Mouse (Mus musculus) neural tube, embryonic 12.5 days (tissue): ENCODE measurements around the gene Gm45140. TPM values are rescaled to one million over a fixed set of nuclear protein-coding genes. Genes with fewer than 3 reads are reported as not detected.

ENCODE experiments used
- ATAC-seq: fragments of 200-750 bp; cut with Nextera tagmentation; 2 replicates; pipeline ENCODE4 v1.8.0; 2017; ENCODE audit warnings: low read depth, mild to moderate bottlenecking, moderate TSS enrichment, moderate library complexity; ENCODE audit not compliant: low FRiP score
- H3K27ac ChIP-seq: fragments of 300-500 bp; sonication (generic); 2 replicates; pipeline ENCODE4 v1.5.1; 2016
- H3K27me3 ChIP-seq: fragments of 300-500 bp; sonication (generic); replicated peaks from 2 replicates; pipeline ENCODE4 v1.6.1; 2016; ENCODE audit warnings: mild to moderate bottlenecking
- H3K36me3 ChIP-seq: fragments of 300-500 bp; sonication (generic); 2 replicates; pipeline ENCODE4 v1.6.1; 2016; ENCODE audit warnings: mild to moderate bottlenecking
- H3K4me1 ChIP-seq: fragments of 300-500 bp; sonication (generic); 2 replicates; pipeline ENCODE4 v1.6.1; 2016
- H3K4me2 ChIP-seq: fragments of 300-500 bp; sonication (generic); replicated peaks from 2 replicates; pipeline ENCODE4 v1.6.1; 2016; ENCODE audit warnings: mild to moderate bottlenecking
- H3K4me3 ChIP-seq: fragments of 300-500 bp; sonication (generic); 2 replicates; pipeline ENCODE4 v1.5.1; 2016
- H3K9ac ChIP-seq: fragments of 300-500 bp; sonication (generic); 2 replicates; pipeline ENCODE4 v1.6.1; 2016; ENCODE audit warnings: mild to moderate bottlenecking
- H3K9me3 ChIP-seq: fragments of 300-500 bp; sonication (generic); 2 replicates; pipeline ENCODE4 v1.6.1; 2016; ENCODE audit warnings: mild to moderate bottlenecking
- WGBS: fragments of 180-500 bp; shearing (Covaris S2); methylation state at CpG from one replicate; pipeline ENCODE4 v1.1.7; 2016; 5-methylcytosine and 5-hydroxymethylcytosine counted together
- polyA plus RNA-seq: library from polyadenylated mRNA; unstranded; fragments of >200 nt; fragmentation: Nextera tagmentation; extraction: Ambion mirVana; gene quantifications from 2 replicates; pipeline ENCODE4 v1.2.1, GENCODE M21; 2016

The Gm45140 gene
- polyA plus RNA-seq, 1 experiment from 2014 or later, result 6.2 TPM

DNA sequence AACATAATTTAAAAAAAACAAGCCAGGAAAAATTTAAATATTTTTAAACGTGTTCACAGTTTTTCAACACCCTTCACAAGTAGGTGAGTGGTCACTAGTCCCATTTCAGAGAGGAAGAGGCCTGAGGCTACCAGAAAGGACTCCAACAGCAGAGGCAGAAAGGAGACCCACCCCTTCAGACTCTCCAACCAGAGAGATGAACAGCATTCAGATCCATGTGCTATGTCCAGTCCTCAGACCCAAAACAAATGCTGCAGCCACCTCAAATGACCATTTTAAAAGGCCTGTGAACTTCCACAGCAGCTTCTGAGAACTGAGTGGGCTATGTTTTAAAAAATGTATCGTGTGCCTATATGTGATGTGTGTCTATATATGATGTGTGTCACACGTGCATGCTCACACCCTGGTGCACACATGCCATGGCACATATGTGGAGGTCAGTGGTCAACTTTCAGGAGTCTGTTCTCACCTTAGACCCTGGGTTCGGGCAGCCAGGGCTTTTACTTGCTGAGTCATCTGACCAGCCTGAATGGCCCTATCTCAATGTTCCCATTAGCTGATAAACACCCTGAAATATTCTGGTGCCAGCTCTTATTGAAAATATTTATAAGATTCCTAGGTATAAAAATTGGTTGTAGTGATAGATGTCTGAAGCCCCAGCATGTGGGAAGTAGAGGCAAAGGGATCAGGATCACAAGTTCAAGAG lies 27.7 kb downstream of the Gm45140 start:
- Histone ChIP-seq H3K27ac (no peak overlapping the region), H3K9me3 (no peaks in the 10 kb centered on the region), H3K27me3 (no peaks in the 10 kb centered on the region), H3K36me3 (no peaks in the 10 kb centered on the region), H3K4me2 (no peak overlapping the region), H3K9ac (no peak overlapping the region), H3K4me3 (no peak overlapping the region), H3K4me1 (peaks cover 11% of the 10 kb centered on the region)
- WGBS, result 84% methylated on average over 4 of the region's 4 CpGs
- ATAC-seq, result no peak

DNA sequence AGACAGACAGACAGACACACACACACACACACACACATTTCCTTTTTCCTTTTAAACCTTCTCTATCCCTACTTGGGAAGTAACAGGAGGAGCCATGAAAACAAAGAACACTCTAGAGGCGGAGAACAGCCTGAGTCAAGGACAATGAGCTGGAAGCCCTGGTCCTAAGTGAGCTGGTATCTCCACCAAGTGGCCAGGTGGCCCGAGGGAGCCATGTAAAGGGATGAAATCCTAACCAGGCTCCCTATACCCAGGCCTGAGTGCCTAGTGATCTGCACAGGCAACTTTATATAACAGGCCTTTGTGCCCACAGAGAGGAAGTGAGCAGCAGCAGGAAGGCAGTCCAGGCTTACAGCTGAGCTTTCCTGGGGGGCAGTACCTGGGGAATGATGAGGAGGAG lies 28.7 kb downstream of the Gm45140 start:
- H3K9me3 ChIP-seq, result no peaks in the 10 kb centered on the region
- H3K27ac ChIP-seq, result no peak overlapping the region
- no peak overlapping the region for H3K9ac ChIP-seq
- ATAC-seq, result no peak
- no peaks in the 10 kb centered on the region for H3K27me3 ChIP-seq
- no peak overlapping the region for H3K4me2 ChIP-seq
- H3K4me1 ChIP-seq, result peaks cover 6% of the 10 kb centered on the region
- 60% methylated on average over 2 of the region's 2 CpGs for WGBS
- no peak overlapping the region for H3K4me3 ChIP-seq
- no peaks in the 10 kb centered on the region for H3K36me3 ChIP-seq

DNA sequence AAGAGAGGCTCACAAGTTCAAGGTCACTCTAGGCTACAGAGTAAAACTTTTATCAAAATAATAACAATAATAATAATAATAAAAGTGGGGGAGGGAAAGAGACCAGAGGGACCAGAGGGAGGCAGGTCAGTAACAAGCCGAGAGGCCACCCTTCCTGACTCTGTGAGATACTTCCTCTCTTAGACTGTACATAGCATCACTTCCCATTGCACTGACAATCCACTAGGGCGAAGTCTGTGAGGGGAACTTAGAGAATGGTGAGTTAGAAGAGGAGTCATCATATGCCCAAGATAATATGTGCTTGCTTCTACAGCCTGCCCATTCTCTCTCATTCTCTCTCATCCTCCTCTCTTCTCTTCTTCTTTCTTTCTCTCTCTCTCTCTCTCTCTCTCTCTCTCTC lies 29.6 kb downstream of the Gm45140 start:
- peaks cover 5% of the 10 kb centered on the region for H3K4me1 ChIP-seq
- H3K4me2 ChIP-seq, result no peak overlapping the region
- H3K9ac ChIP-seq, result no peak overlapping the region
- H3K27me3 ChIP-seq, result no peaks in the 10 kb centered on the region
- no peak overlapping the region for H3K4me3 ChIP-seq
- WGBS, result 78% methylated on average over 2 of the region's 2 CpGs
- ATAC-seq, result no peak
- no peaks in the 10 kb centered on the region for H3K36me3 ChIP-seq
- no peak overlapping the region for H3K27ac ChIP-seq
- no peaks in the 10 kb centered on the region for H3K9me3 ChIP-seq

DNA sequence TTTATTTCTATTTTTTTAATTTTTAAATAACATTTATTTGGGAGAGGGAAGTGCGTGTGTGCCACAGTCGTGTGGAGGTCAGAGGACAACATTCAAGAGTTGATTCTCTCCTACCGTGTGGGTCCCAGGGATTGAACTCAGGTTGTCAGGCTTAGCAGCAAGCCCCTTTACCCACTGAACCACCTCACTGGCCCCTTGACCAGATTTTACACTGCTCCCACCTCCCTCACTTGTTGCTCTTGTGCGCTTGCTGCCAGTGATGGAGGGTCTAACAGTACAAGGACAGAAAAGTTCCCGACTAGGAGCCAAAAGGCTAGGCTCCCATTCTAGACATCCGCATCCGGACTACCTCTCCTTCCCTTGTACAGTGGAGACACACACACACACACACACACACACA lies 30.1 kb downstream of the Gm45140 start:
- no peak for ATAC-seq
- Histone ChIP-seq H3K9me3 (no peaks in the 10 kb centered on the region), H3K4me2 (no peak overlapping the region), H3K27ac (no peak overlapping the region), H3K4me1 (no peaks in the 10 kb centered on the region; the same call in 1 of the 2 replicates), H3K9ac (no peak overlapping the region), H3K27me3 (no peaks in the 10 kb centered on the region), H3K36me3 (no peaks in the 10 kb centered on the region), H3K4me3 (no peak overlapping the region)
- 91% methylated on average over 7 of the region's 7 CpGs for WGBS

DNA sequence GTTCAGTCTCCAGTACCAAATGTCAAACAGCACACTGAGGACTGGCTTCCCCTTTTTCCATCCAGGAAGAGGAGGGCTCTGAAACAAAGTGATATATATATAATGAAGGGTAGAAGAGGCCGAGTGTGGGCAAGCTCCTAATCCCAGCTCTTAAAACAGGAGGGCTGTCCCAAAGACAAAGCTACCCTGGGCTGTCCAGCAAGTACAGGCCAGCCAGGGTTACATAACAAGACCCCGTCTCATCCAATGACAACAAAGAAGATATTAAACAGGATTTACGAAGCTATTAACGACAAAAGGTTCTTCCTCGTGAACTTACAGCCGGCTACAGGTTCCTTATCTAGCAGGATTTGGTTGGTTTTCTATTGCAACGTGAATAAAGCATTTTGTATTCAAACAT lies 30.7 kb downstream of the Gm45140 start:
- no peak for ATAC-seq
- no peak overlapping the region for H3K27ac ChIP-seq
- H3K36me3 ChIP-seq, result no peaks in the 10 kb centered on the region
- no peak overlapping the region for H3K9ac ChIP-seq
- WGBS, result 82% methylated on average over 7 of the region's 7 CpGs
- H3K4me1 ChIP-seq, result no peaks in the 10 kb centered on the region
- H3K4me2 ChIP-seq, result no peak overlapping the region
- H3K4me3 ChIP-seq, result no peak overlapping the region
- no peaks in the 10 kb centered on the region for H3K9me3 ChIP-seq
- H3K27me3 ChIP-seq, result no peaks in the 10 kb centered on the region

DNA sequence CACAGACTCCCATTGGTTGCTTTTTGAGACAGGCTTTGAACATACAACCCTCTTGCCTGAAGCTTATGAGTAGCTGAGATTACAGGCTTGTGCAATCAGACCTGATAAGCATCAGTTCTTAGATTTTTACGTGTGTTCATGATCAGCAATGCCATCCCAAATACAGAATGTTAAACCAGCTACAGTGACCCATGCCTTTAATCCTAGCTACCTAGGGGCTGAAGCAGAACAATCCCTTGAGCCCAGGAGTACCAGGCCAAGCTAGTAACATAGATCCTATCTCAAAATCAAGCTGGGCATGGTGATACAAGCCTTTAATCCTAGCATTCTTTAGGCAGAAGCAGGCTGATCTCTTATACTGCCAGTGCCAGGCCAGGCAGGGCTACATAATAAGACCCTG lies 31.6 kb downstream of the Gm45140 start:
- H3K4me1 ChIP-seq, result no peaks in the 10 kb centered on the region
- no peak for ATAC-seq
- H3K9me3 ChIP-seq, result no peaks in the 10 kb centered on the region
- H3K4me3 ChIP-seq, result no peak overlapping the region
- no peak overlapping the region for H3K27ac ChIP-seq
- no peaks in the 10 kb centered on the region for H3K36me3 ChIP-seq
- no peak overlapping the region for H3K9ac ChIP-seq
- no peak overlapping the region for H3K4me2 ChIP-seq
- WGBS, result 92% methylated on average over 1 of the region's 1 CpGs
- no peaks in the 10 kb centered on the region for H3K27me3 ChIP-seq

DNA sequence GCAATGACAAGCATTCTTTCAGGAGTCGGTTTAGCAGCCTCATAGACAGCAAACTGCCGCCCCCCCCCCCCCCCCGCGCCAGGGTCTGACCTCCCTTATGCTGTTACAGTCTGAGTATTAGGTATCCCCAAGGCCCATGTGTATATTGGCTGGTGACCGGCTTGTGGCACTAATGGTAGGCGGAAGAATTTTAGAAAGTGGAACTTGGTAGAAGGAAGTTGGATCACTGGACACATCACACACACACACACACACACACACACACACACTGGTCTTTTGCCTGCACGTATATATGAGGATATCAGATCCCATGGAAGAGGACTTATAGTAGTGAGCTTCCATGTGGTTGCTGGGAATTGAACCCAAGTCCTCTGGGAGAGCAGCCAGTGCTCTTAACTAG lies 33.1 kb downstream of the Gm45140 start:
- Histone ChIP-seq H3K9ac (no peak overlapping the region), H3K4me2 (no peak overlapping the region), H3K9me3 (no peaks in the 10 kb centered on the region), H3K4me3 (no peak overlapping the region), H3K4me1 (no peaks in the 10 kb centered on the region), H3K36me3 (no peaks in the 10 kb centered on the region), H3K27ac (no peak overlapping the region), H3K27me3 (no peaks in the 10 kb centered on the region)
- 88% methylated on average over 7 of the region's 7 CpGs for WGBS
- ATAC-seq, result no peak

DNA sequence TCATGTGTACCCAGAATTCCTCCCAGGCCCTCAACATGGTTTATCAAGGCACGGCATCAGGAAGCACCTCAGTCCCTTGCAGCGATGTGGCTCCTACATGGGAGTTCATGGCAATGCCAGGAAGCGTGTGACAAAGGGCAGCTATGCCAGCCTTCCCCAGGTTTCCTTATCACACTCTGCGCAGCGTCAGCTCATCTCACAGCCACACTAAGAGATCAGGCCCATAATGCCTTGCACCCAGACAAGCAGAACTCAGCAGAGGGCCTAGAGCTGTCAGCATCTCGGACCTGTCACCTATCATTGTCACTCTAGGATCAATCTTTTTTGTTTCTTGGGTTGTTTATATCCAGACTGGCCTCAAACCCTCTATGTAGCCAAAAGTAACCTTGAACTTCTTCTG lies 36.0 kb downstream of the Gm45140 start:
- H3K4me3 ChIP-seq, result no peak overlapping the region
- H3K27ac ChIP-seq, result no peak overlapping the region
- WGBS, result 95% methylated on average over 6 of the region's 6 CpGs
- no peak for ATAC-seq
- H3K36me3 ChIP-seq, result no peaks in the 10 kb centered on the region
- no peak overlapping the region for H3K4me2 ChIP-seq
- no peaks in the 10 kb centered on the region for H3K9me3 ChIP-seq
- H3K9ac ChIP-seq, result no peak overlapping the region
- no peaks in the 10 kb centered on the region for H3K4me1 ChIP-seq
- H3K27me3 ChIP-seq, result no peaks in the 10 kb centered on the region

DNA sequence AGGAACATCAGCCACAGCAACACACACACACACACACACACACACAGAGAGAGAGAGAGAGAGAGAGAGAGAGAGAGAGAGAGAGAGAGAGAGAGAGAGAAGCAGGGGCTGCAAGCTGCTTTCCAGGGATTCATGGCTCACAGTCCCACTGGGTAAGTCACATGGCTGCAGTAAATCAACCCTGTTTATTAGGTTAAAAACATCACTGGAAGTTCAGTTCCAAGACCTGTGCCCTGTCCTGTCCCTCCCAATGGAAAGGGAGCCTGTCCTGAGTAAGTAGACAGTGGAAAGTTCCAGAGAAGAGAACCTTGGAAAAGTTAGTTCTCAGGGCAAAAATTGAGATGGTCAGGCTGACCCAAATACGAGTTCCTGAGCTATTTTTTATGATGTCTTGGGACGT lies 38.3 kb downstream of the Gm45140 start:
- WGBS, result 38% methylated on average over 2 of the region's 2 CpGs
- Histone ChIP-seq H3K9me3 (no peaks in the 10 kb centered on the region), H3K27ac (no peak overlapping the region), H3K4me1 (no peaks in the 10 kb centered on the region), H3K36me3 (peaks cover 5% of the 10 kb centered on the region; the same call in 1 of the 2 replicates), H3K9ac (no peak overlapping the region), H3K4me3 (no peak overlapping the region), H3K27me3 (no peaks in the 10 kb centered on the region), H3K4me2 (no peak overlapping the region)
- ATAC-seq, result no peak

DNA sequence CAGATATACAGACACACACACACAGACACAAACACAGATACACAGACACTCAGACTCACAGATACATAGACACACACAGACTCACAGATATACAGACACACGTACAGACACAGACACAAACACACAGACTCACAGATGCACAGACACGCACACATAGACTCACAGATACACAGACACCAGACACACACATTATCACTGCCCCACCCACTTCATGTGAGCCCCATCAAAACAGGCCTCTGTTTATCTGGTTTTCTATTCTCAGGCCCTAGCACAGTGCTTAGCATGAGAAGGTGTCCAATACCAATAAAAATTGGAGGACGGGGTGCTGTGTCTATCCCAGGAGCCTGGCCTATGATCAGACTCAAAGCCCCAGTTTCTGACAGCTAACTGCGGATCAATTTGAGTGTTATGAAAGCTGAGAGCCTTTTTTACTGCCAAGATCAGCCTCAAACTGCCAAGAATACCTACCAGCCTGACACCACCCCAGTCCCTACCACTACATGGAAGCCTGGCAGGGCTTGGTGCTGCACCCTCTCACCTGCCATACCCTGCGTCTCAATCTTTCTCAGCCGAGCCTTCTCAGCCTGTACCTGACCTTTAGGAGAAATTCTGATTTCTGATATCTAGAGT lies 39.2 kb downstream of the Gm45140 start:
- WGBS, result 91% methylated on average over 6 of the region's 6 CpGs

DNA sequence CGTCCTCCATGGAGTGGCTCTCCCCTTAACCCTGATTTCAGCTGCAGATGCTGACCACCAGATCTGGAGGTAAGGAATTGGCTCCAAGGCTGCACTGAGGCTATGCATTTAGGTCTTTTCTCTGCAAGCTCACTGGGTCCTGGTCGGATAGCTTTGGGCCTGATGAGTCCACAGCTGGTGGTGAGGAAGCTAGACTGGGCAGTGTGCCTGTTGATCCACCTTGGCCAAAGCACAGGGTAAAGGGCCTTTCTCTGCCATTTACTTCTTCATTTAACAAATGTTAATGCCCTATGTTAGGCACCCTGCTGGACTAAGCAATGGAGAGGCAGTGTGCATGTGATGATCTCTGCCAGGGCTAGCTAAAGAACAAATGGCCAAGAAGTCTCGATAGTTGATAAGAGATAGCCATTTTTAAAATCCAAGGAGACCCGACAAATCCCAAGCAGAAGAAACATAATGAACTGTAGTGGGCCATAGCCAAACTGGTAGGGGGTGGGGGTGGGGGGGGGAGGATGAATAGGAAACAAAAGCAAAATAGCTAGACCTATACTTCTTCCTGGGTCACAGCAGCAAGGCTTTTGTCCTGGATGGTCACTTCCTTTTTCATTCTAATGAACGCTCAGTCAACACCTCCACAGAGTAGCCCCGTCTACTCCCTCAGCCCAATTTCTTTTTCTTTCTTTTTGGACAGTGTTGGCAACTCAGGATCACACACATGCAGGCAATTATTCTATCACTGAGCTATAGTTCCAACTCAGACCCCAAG lies 40.0 kb downstream of the Gm45140 start:
- Histone ChIP-seq H3K4me2 (no peak overlapping the region), H3K27ac (no peak overlapping the region), H3K4me3 (no peak overlapping the region), H3K27me3 (no peaks in the 10 kb centered on the region), H3K4me1 (no peaks in the 10 kb centered on the region), H3K9ac (no peak overlapping the region), H3K36me3 (peaks cover 16% of the 10 kb centered on the region), H3K9me3 (no peaks in the 10 kb centered on the region)
- ATAC-seq, result no peak
- WGBS, result 50% methylated on average over 6 of the region's 6 CpGs

More for the DNA sequence above, 39.2 kb downstream of the Gm45140 start:
- ATAC-seq, result no peak
- H3K36me3 ChIP-seq, result peaks cover 12% of the 10 kb centered on the region
- no peak overlapping the region for H3K4me2 ChIP-seq
- no peaks in the 10 kb centered on the region for H3K27me3 ChIP-seq
- no peak overlapping the region for H3K27ac ChIP-seq
- no peak overlapping the region for H3K9ac ChIP-seq
- H3K4me3 ChIP-seq, result no peak overlapping the region
- no peaks in the 10 kb centered on the region for H3K4me1 ChIP-seq
- no peaks in the 10 kb centered on the region for H3K9me3 ChIP-seq

DNA sequence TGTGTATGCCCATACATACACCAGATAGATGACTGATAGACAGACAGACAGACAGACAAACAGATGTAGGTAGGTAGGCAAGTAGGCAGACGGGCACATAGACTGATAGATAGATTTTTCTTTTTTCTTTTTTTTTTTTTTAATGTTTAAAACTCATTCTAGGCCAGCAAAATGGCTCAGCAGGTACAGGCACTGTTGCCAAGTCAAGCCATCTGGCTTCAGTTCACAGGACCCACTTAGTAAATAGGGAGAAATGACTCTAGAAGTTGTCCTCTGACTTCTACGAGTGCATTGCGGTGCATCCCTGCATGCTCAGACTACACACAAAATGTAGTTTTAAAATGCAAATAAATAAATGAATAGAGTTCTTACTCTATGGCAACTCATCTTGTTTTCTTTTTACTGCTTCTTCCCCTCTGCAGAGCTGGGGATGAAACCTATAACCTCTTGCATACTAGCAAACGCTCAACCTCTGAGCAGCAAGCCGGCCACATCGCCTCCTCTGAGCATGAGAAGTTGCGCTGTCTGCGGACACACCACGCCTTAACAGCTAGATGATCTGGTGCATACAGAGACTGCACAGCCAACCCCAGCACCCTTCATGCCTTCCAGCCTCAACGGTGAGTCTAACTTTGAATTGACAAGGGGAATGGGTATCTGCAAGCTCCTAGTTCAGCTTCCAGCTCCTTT lies 41.6 kb downstream of the Gm45140 start:
- Histone ChIP-seq H3K9me3 (no peaks in the 10 kb centered on the region), H3K27me3 (no peaks in the 10 kb centered on the region), H3K36me3 (peaks cover 16% of the 10 kb centered on the region), H3K27ac (no peak overlapping the region), H3K4me2 (no peak overlapping the region), H3K4me3 (no peak overlapping the region), H3K4me1 (peaks cover 9% of the 10 kb centered on the region), H3K9ac (no peak overlapping the region)
- WGBS, result 93% methylated on average over 10 of the region's 10 CpGs
- no peak for ATAC-seq
